Mouse (Mus musculus) C2C12 (cell line): ENCODE data around the gene Cst11. TPM values are rescaled to one million over a fixed set of nuclear protein-coding genes. Genes with fewer than 3 reads are reported as not detected.

Experiments
- H3K27me3 ChIP-seq: one replicate; pipeline ENCODE4 v1.6.1; 2011; ENCODE audit not compliant: control insufficient read depth, insufficient read depth, insufficient read length
- H3K36me3 ChIP-seq: one replicate; pipeline ENCODE4 v1.6.1; 2011; ENCODE audit not compliant: control insufficient read depth, insufficient read depth
- H3K4me3 ChIP-seq: one replicate; pipeline ENCODE4 v1.5.1; 2011; ENCODE audit warnings: mild to moderate bottlenecking, control low read depth; ENCODE audit not compliant: poor library complexity, insufficient read depth, severe bottlenecking
- H3K79me2 ChIP-seq: one replicate; pipeline ENCODE4 v1.6.1; 2011; ENCODE audit not compliant: control insufficient read depth, insufficient read depth
- H3K79me3 ChIP-seq: one replicate; pipeline ENCODE4 v1.6.1; 2011; ENCODE audit warnings: low read depth, control low read depth
- H3ac ChIP-seq: one replicate; pipeline ENCODE3; 2011; ENCODE audit warnings: low read depth; ENCODE audit not compliant: control insufficient read depth, insufficient read length
- CEBPB ChIP-seq: IDR thresholded peaks from one replicate; pipeline ENCODE4 v1.6.1; 2011; ENCODE audit warnings: low read depth, mild to moderate bottlenecking, control low read depth, moderate library complexity
- CTCF ChIP-seq: IDR thresholded peaks from one replicate; pipeline ENCODE4 v1.5.1; 2011; ENCODE audit not compliant: control insufficient read depth, insufficient read depth, insufficient read length
- FOSL1 ChIP-seq: IDR thresholded peaks from one replicate; pipeline ENCODE4 v1.8.0; 2011; ENCODE audit warnings: mild to moderate bottlenecking, low read length; ENCODE audit not compliant: poor library complexity, insufficient read depth, severe bottlenecking
- MAX ChIP-seq: IDR thresholded peaks from one replicate; pipeline ENCODE4 v1.6.1; 2011; ENCODE audit warnings: mild to moderate bottlenecking, control low read depth
- MYOD1 ChIP-seq: IDR thresholded peaks from one replicate; pipeline ENCODE4 v1.6.1; 2011; ENCODE audit warnings: low read depth; ENCODE audit not compliant: control insufficient read depth, insufficient read length
- MYOG ChIP-seq: IDR thresholded peaks from one replicate; pipeline ENCODE4 v1.6.1; 2011; ENCODE audit not compliant: control insufficient read depth, insufficient read length; ENCODE audit errors: extremely low read depth
- USF1 ChIP-seq: IDR thresholded peaks from one replicate; pipeline ENCODE4 v1.6.1; 2011; ENCODE audit warnings: low read depth, mild to moderate bottlenecking, control low read depth, moderate library complexity
- polyA plus RNA-seq: library from polyadenylated mRNA; unstranded; fragments of >200 nt; fragmentation: generic; extraction: Trizol; gene quantifications from one replicate; pipeline ENCODE4 v1.2.1, GENCODE M21; 2012; ENCODE audit warnings: missing spikeins

Cst11 gene
- polyA plus RNA-seq, 1 experiment = not detected

DNA sequence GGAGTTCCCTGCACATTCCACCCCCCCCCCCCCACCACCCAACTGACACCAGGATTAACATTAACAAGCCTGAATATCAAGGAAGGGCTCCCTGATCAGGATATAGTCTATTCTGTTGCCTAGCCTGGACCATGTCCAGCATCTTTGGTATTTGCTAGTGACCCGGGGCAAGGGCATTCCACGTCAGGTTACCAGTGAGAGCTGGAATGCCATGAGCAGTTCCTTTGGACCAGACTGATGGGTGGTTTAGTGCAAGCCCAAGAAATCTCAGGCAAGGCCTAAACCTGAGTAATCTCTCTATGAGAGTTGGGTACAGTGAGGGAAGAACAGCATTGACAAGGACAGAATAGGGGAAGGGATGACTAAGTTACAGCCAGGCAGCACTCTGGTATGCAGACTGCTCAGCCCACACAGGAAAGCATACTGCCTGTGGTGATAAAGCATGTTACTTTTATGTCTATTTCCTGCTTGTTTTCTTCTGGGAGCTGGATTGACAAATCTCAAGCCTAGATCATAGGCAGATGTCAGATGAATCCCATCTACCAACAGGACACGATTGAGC is 27.4 kb downstream of the Cst11 start:
- Histone ChIP-seq H3K4me3 (no peak overlapping the region), H3ac (no peak overlapping the region), H3K79me3 (no peaks in the 10 kb centered on the region), H3K27me3 (no peaks in the 10 kb centered on the region), H3K79me2 (no peaks in the 10 kb centered on the region), H3K36me3 (no peaks in the 10 kb centered on the region)
- TF ChIP-seq CEBPB (no peak), MAX (no peak), FOSL1 (no peak), MYOG (no peak), CTCF (no peak), USF1 (no peak), MYOD1 (no peak)

DNA sequence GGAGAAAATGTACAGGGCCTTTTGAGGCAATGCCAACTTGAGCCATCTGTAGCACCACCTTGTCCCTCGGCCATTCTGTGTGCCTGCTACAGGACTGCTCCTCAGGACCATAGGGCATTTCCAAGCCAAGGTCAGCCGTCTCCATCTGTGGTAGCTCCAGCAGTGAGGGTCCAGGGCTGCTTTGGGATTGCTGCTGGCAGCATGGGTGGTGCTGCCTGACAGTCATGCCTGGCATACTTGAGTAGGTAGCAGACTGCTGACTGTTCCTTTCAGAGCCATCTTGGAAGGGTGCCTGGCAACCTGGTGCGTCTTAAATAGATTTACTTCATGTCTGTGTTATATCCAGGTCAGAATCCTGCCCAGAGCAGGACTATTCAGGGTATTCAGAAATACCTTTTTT is 28.3 kb downstream of the Cst11 start:
- Histone ChIP-seq H3K79me2 (no peaks in the 10 kb centered on the region), H3K79me3 (no peaks in the 10 kb centered on the region), H3K4me3 (no peak overlapping the region), H3K27me3 (no peaks in the 10 kb centered on the region), H3ac (no peak overlapping the region), H3K36me3 (no peaks in the 10 kb centered on the region)
- TF ChIP-seq MYOD1 (no peak), CEBPB (no peak), MAX (no peak), FOSL1 (no peak), MYOG (no peak), CTCF (no peak), USF1 (no peak)

DNA sequence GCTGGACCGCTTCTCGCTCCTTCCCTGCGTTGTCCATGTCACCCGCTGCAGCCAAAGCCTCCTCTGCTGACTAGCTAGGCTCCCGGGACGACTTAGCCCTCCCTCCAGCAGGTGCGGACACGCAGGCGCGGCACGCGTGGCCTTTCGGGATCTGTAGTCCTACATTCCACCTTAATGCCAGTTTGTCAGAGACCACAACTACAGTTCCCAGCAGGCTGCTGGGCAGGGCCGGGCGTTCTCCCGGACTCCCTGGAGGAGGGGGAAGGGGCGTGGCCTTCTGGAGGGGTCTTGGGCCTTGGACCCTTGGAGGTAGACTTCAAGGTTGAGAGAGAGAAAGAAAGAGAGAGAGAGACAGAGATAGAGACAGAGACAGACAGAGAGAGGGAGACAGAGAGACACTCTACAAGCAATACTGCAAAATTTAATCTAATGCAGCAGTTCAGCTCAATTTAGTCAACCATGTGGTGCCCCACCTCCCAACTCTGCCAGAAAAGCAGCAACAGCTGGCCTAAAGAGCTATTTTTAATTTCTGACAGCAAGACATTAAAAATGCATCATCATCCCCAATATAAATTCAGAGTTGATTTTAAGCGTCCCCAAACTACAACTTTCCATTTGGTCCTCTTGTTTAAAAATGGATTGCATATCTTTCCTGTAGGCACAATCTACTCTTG is 38.8 kb downstream of the Cst11 start, which contains the start of gene Napb:
Gene Napb, minus strand, starts transcription at position 141 of the 674 bp plus-strand sequence.
- no peaks in the 10 kb centered on the region for H3K27me3 ChIP-seq
- H3K4me3 ChIP-seq = peak within 1 kb of the TSS; percentile 85
- TF ChIP-seq MAX = no peak
- TF ChIP-seq CEBPB = no peak
- TF ChIP-seq FOSL1 = no peak
- peak; percentile 23 for TF ChIP-seq MYOD1
- no peak for TF ChIP-seq USF1
- TF ChIP-seq CTCF = no peak
- TF ChIP-seq MYOG = no peak
- H3ac ChIP-seq = peak within 1 kb of the TSS; percentile 75
- H3K79me2 ChIP-seq = no peaks in the 10 kb centered on the region
- H3K36me3 ChIP-seq = no peaks in the 10 kb centered on the region
- peaks cover 2% of the 10 kb centered on the region for H3K79me3 ChIP-seq

DNA sequence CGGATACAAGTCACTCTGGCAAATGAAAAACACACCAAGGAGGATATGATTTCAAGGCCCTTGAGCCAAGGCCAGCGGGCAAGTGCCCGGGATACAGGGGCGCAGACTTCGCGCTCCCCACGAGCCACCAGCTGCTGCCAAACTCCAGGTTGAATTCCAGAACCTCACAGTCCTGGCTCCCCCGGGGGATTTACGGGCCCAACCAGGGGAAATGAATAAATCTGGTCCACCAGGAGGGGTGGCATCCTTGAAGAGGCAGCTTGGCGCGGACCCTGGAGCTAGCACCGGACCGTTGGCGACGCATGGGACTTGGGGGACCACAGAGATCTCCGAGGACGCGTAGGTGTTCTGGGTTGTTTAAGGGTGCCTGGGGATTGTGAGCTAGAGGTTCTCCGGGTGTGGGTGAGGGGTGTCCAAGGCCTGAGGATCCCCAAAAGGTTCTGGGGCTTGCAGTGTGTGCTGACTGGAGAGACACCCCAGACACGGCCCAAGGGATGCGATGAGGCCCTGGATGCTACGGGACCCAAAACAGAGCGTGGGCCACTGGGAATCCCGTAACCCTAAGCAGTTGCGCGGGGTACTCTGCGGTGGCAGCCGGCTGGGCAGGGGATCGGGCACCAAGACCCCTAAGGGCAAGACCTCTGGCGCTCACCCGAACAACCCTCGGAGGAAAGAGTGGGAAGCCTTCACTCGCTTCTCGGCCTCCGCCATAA is 39.5 kb downstream of the Cst11 start:
- H3ac ChIP-seq = peak overlapping the region; percentile 75

DNA sequence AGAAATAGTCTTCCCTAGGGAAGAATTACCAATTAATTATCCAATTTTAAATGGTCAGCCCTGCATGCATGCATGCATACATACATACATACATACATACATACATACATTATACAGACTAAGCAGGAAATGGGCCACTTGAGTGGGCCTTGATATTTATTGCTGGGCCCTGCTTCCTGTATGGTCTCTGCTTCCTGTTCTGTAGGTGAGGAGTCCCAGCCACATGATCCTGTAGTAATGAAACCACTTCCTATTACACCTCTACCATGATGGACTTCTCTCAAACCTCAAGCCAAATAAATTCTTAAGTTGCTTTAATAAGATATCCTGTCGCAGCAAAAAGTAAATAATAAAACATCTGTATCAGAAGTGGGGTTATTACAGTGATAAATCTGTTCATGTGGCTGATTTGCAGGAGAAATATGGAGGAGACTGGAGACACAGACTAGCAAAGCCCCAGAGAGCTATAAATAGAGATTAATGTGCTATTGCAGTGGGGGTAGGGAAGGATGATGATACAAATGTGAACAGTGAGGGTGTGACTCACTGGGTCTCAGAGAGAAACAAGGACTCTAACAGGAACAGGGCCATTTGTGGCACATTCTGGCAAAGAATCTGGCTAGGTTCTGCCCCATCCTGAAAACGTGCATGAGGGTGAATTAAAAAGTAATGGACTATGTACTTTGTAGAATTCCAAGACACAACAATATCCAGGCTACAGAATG is 51.9 kb downstream of the Cst11 start:
- H3K79me2 ChIP-seq = peaks cover 45% of the 10 kb centered on the region
- H3K79me3 ChIP-seq = peaks cover 8% of the 10 kb centered on the region
- H3K4me3 ChIP-seq = no peak overlapping the region
- H3K36me3 ChIP-seq = no peaks in the 10 kb centered on the region
- no peak overlapping the region for H3ac ChIP-seq
- no peak for TF ChIP-seq CTCF
- TF ChIP-seq MYOG = no peak
- no peak for TF ChIP-seq CEBPB
- TF ChIP-seq MYOD1 = no peak
- H3K27me3 ChIP-seq = no peaks in the 10 kb centered on the region

More for the DNA sequence above, 39.5 kb downstream of the Cst11 start:
- TF ChIP-seq CEBPB = no peak
- TF ChIP-seq FOSL1 = no peak
- Histone ChIP-seq H3K27me3 (no peaks in the 10 kb centered on the region), H3K79me2 (no peaks in the 10 kb centered on the region), H3K79me3 (peaks cover 2% of the 10 kb centered on the region), H3K4me3 (peak overlapping the region; percentile 85), H3K36me3 (no peaks in the 10 kb centered on the region)

Other genes with a start within 250 kb of the Cst11 start
- 77.3 TPM for gene Nxt1, start 98.9 kb downstream of the Cst11 start, polyA plus RNA-seq
- gene Gzf1, start 90.5 kb downstream of the Cst11 start, polyA plus RNA-seq = 6.9 TPM
- 0.62 TPM for gene Napb, start 39.0 kb downstream of the Cst11 start, polyA plus RNA-seq
- 0.12 TPM for gene Cstl1, start 21.1 kb downstream of the Cst11 start, polyA plus RNA-seq
- gene 8030411F24Rik, start 10.5 kb upstream of the Cst11 start, polyA plus RNA-seq = not detected
- not detected for gene Cst12, start 17.9 kb upstream of the Cst11 start, polyA plus RNA-seq
- gene Cst8, start 27.3 kb upstream of the Cst11 start, polyA plus RNA-seq = not detected
- gene Cst13, start 48.6 kb upstream of the Cst11 start, polyA plus RNA-seq = not detected
- gene Cst9, start 63.6 kb upstream of the Cst11 start, polyA plus RNA-seq = 0.06 TPM
- gene 9230104L09Rik, start 93.5 kb upstream of the Cst11 start, polyA plus RNA-seq = not detected
- 617 TPM for gene Cst3, start 104.2 kb upstream of the Cst11 start, polyA plus RNA-seq
- not detected for gene Gm1330, start 231.8 kb upstream of the Cst11 start, polyA plus RNA-seq
- not detected for gene Gm10750, start 245.7 kb upstream of the Cst11 start, polyA plus RNA-seq